Mouse (Mus musculus): ENCODE results near the gene Rasa3.

GRCm38 (mm10) chr8:13696157-13696556 lies 18.8 kb upstream of the Rasa3 start:
- TF ChIP-seq GATA1 (IDR thresholded peaks at IDR 0.05; ENCODE audit: low read depth, low read length) = no peak
- TF ChIP-seq CTCF (IDR thresholded peaks at IDR 0.05 in 2 of 3, conservative IDR thresholded peaks at IDR 0.05 in 1 of 3; ENCODE audit: control insufficient read depth in 1 of 3, insufficient read depth in 1 of 3, low read depth in 2 of 3, low read length in 3 of 3, poor library complexity in 1 of 3, severe bottlenecking in 1 of 3) = no peak
- no peak for TF ChIP-seq NELFE (IDR thresholded peaks at IDR 0.05; ENCODE audit: low read depth, low read length)
- no peak for TF ChIP-seq MAX (IDR thresholded peaks at IDR 0.05; ENCODE audit: low read length)
- TF ChIP-seq MYB (IDR thresholded peaks at IDR 0.05; ENCODE audit: low read depth, low read length) = no peak

Measured in MEL (cell line).